Mouse (Mus musculus): ENCODE results near the gene Dpf1. TPM values are rescaled to one million over a fixed set of nuclear protein-coding genes. Genes with fewer than 3 reads are reported as not detected.

The Dpf1 gene
- polyA plus RNA-seq, 1 experiment from 2014 or later, result 160 TPM

DNA sequence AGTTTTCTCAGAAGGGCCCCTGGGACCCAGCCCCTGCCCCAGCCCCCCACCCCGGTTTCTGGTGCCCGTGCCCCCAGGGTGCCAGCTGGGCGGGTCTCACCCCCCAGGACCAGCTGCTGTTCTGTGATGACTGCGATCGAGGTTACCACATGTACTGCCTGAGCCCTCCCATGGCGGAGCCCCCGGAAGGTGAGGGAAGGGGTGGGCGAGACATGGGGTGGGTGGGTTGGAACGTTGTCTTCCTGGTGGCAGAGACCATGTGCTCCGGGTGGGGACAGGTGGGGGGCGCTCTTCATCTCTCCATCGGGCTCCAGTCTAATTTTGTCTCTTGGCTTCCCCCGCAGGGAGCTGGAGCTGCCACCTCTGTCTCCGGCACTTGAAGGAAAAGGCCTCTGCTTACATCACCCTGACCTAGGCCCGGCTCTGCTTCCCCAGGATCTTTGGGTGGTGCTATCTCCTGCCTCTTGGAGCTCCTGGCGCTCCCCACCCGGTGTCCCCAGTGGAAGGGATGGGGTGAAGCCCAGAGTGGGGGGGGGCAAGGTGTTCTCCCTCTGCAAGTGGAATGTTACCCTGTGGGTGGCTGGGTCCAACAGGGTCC lies 12.5 kb downstream of the Dpf1 start:
- H3K4me2 ChIP-seq (replicated peaks), result no peak overlapping the region
- peak overlapping the region; percentile 95 for H3K27ac ChIP-seq
- no peak for DNase-seq (ENCODE audit: low spot score)
- H3K4me1 ChIP-seq (replicated peaks; ENCODE audit: control insufficient read depth, insufficient read depth, low read length), result peaks cover 85% of the 10 kb centered on the region
- H3K27me3 ChIP-seq (ENCODE audit: control insufficient read depth, insufficient read depth, low read length), result no peaks in the 10 kb centered on the region
- H3K4me3 ChIP-seq (replicated peaks; ENCODE audit: low read length), result no peak overlapping the region
- no peak for ATAC-seq (ENCODE audit: low FRiP score)
- H3K9ac ChIP-seq, result peak overlapping the region; percentile 53
- no peaks in the 10 kb centered on the region for H3K9me3 ChIP-seq (ENCODE audit: control insufficient read depth, low read length)
- peaks cover 38% of the 10 kb centered on the region for H3K36me3 ChIP-seq (replicated peaks; ENCODE audit: control insufficient read depth, insufficient read depth)
- WGBS, result 45% methylated on average over 17 of the region's 17 CpGs

DNA sequence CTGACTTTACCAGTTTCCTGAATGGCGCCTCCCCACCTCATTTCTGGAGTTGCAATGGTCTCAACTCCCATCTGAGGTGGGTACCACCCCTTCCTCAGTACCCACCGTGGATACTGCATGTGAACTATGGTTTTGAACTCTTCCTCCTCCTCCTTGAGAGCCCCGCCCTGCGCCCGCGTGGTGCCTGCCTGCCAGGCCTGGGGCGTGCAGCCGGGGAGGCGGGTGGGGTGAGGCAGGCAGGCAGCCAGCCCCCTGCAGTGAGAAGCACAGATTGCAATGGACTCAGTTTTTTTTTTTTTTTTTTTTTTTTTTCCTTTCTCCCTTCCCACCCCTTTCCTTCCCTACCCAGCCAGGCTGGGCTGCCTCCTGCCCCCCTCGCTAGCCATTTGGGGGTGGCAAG lies 13.2 kb downstream of the Dpf1 start:
- DNase-seq (ENCODE audit: low spot score), result peak; percentile 55
- Histone ChIP-seq H3K9ac (peak overlapping the region; percentile 53), H3K36me3 (replicated peaks; ENCODE audit: control insufficient read depth, insufficient read depth) (peaks cover 30% of the 10 kb centered on the region), H3K4me3 (replicated peaks; ENCODE audit: low read length) (no peak overlapping the region), H3K4me1 (replicated peaks; ENCODE audit: control insufficient read depth, insufficient read depth, low read length) (peaks cover 91% of the 10 kb centered on the region), H3K27me3 (ENCODE audit: control insufficient read depth, insufficient read depth, low read length) (no peaks in the 10 kb centered on the region), H3K27ac (peak overlapping the region; percentile 95), H3K4me2 (replicated peaks) (peak overlapping the region; percentile 42), H3K9me3 (ENCODE audit: control insufficient read depth, low read length) (no peaks in the 10 kb centered on the region)
- WGBS, result 2% methylated on average over 10 of the region's 10 CpGs
- ATAC-seq (ENCODE audit: low FRiP score), result peak; percentile 26

DNA sequence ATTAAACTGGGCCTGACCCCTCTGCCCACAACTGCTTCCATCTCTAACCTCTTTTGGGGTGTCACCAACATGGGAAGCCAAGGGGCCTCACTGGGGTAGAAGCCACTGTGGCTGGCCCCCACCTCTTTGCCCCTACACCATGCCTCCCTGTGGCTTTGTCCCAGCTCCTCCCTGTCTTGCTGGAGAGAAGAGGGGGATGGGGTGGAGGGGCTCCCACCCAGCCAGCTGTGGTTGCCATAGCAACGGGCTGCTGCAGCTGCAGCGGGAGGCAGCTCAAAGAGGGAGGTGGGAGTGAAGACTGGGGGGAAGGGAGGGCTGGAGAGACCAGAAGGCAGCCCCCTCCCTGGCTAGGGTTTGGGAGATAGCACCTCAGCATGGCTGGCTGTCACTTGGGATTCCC lies 13.8 kb downstream of the Dpf1 start:
- Histone ChIP-seq H3K9me3 (ENCODE audit: control insufficient read depth, low read length) (no peaks in the 10 kb centered on the region), H3K4me1 (replicated peaks; ENCODE audit: control insufficient read depth, insufficient read depth, low read length) (peaks cover 90% of the 10 kb centered on the region), H3K27ac (peak overlapping the region; percentile 95), H3K4me3 (replicated peaks; ENCODE audit: low read length) (no peak overlapping the region), H3K36me3 (replicated peaks; ENCODE audit: control insufficient read depth, insufficient read depth) (peaks cover 26% of the 10 kb centered on the region), H3K9ac (peak overlapping the region; percentile 53), H3K4me2 (replicated peaks) (peak overlapping the region; percentile 42), H3K27me3 (ENCODE audit: control insufficient read depth, insufficient read depth, low read length) (no peaks in the 10 kb centered on the region)
- WGBS, result 4% methylated on average over 2 of the region's 2 CpGs
- DNase-seq (ENCODE audit: low spot score) (peak; percentile 84), ATAC-seq (ENCODE audit: low FRiP score) (peak; percentile 57)

DNA sequence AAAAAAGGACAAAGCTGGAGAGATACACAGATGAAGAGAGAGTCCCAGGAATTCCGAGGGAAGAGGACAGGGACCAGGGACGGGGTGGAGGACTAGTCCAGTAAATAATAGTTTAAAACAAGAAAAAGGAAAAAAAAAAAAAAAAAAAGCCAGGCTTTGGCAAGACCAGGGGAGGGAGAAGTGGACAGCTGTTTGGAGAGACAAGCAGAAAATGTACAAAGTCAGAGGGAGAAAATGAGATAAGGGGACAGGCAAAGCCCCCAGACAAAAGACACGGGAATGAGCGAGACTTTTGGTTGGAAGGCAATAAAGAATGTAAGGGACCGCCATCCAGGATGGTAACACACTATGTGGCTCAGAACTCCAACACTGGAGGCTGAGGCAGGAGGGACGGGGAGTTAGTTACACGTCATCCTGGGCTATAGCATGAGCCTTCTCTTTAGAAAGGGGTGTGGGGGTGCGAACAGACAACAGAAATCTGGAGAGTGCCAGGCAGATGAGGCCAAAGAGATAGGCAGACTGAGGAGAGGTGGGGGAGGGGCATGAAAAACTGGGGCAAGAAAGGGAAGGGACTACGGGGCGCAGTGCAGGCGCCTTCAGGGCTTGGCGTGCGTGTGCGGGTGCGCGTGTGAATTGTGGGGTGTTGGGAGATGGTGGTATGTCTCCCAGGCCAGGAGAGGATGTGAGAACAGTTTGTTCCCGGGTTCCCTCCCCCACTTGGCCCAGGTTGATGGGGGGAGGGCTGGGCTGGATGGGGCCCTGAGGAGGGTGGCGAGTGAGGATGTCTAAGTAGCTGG lies 14.6 kb downstream of the Dpf1 start:
- ATAC-seq (ENCODE audit: low FRiP score), result peak; percentile 5; the same call in 1 of the 2 replicates
- Histone ChIP-seq H3K9ac (peak overlapping the region; percentile 30; the same call in 1 of the 2 replicates), H3K27me3 (ENCODE audit: control insufficient read depth, insufficient read depth, low read length) (no peaks in the 10 kb centered on the region), H3K4me1 (replicated peaks; ENCODE audit: control insufficient read depth, insufficient read depth, low read length) (peaks cover 83% of the 10 kb centered on the region), H3K4me2 (replicated peaks) (peak overlapping the region; percentile 42), H3K4me3 (replicated peaks; ENCODE audit: low read length) (peak overlapping the region; percentile 5), H3K36me3 (replicated peaks; ENCODE audit: control insufficient read depth, insufficient read depth) (peaks cover 25% of the 10 kb centered on the region), H3K9me3 (ENCODE audit: control insufficient read depth, low read length) (no peaks in the 10 kb centered on the region), H3K27ac (peak overlapping the region; percentile 95)
- DNase-seq (ENCODE audit: low spot score), result peak; percentile 47
- 3% methylated on average over 17 of the region's 18 CpGs for WGBS

DNA sequence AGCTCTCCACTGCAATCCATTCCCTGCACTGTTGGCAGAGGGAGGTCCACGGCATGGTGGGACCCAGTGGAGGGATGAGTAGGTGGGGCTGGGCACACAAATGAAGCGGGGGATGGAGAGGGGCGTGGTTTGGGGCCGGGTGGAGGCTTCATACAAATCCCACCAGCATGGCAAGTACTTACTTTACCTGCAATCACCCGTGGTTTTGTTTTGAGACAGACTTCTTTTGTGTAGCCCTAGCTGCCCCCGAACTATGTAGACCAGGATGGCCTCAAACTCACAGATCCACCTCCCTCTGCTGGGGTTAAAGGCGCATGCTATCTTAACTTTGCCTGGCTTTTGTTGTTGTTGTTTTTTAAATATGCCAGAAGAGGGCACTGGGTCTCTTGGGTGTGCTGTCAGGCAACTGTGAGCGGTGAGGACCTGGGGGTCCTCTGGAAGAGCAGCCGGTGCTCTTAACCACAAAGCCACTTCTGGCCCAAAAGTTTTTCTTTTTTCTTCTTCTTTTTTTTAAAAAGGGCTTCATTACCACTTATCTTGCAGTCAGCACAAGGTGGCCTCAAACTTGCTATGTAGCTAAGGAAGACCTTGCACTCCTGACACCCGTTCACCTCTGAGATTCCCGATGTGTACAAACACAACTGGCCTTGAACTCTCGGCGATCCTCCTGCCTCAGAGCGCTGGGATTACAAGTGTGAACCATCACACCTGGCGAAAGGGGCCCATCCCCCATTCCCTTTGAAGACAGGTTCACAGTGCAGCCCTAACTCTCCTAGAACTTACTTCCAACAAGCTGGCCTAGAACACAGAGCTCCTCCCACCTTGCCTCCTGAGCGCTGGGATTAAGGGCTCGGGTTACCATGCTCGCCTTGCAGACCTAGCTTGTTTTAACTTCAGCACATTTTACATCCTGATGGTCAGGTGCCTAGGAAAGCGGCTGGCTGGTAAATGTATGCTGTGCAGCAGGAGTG lies 15.9 kb downstream of the Dpf1 start:
- H3K4me3 ChIP-seq (replicated peaks; ENCODE audit: low read length), result 0 out of 2 replicates have a peak overlapping the region, but pooled peaks have one; percentile 5
- 11% methylated on average over 19 of the region's 19 CpGs for WGBS

DNA sequence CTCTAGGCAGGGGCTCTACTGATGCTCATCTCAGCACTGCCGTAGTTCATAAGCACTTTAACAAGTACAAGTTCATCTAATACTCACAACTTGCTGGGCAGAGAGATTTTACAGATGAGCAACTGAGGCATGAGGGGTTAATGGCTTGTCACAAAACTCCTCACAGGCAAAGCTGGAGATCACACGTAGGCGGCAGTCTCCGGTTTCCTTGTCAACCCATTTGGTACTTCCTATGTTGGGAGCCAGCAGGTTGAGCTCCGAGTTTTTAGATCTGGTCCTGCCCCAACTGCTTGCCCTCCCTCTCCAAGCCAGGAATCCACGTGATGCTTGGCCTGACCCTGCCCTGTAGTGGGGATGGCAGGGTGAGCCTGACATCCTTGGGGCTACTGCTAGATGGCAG lies 23.3 kb downstream of the Dpf1 start:
- Histone ChIP-seq H3K4me2 (replicated peaks) (no peak overlapping the region), H3K9me3 (ENCODE audit: control insufficient read depth, low read length) (no peaks in the 10 kb centered on the region), H3K27me3 (ENCODE audit: control insufficient read depth, insufficient read depth, low read length) (no peaks in the 10 kb centered on the region), H3K4me3 (replicated peaks; ENCODE audit: low read length) (no peak overlapping the region), H3K9ac (no peak overlapping the region), H3K36me3 (replicated peaks; ENCODE audit: control insufficient read depth, insufficient read depth) (peaks cover 73% of the 10 kb centered on the region), H3K4me1 (replicated peaks; ENCODE audit: control insufficient read depth, insufficient read depth, low read length) (no peaks in the 10 kb centered on the region), H3K27ac (no peak overlapping the region)
- 87% methylated on average over 6 of the region's 6 CpGs for WGBS
- ATAC-seq (ENCODE audit: low FRiP score) (no peak), DNase-seq (ENCODE audit: low spot score) (no peak)

More for the DNA sequence above, 15.9 kb downstream of the Dpf1 start:
- H3K9ac ChIP-seq, result peak overlapping the region; percentile 38
- peak overlapping the region; percentile 42 for H3K4me2 ChIP-seq (replicated peaks)
- H3K36me3 ChIP-seq (replicated peaks; ENCODE audit: control insufficient read depth, insufficient read depth), result peaks cover 26% of the 10 kb centered on the region
- ATAC-seq (ENCODE audit: low FRiP score) (no peak), DNase-seq (ENCODE audit: low spot score) (peak; percentile 38)
- H3K9me3 ChIP-seq (ENCODE audit: control insufficient read depth, low read length), result no peaks in the 10 kb centered on the region
- H3K27me3 ChIP-seq (ENCODE audit: control insufficient read depth, insufficient read depth, low read length), result no peaks in the 10 kb centered on the region
- H3K27ac ChIP-seq, result peak overlapping the region; percentile 95
- peaks cover 70% of the 10 kb centered on the region for H3K4me1 ChIP-seq (replicated peaks; ENCODE audit: control insufficient read depth, insufficient read depth, low read length)

DNA sequence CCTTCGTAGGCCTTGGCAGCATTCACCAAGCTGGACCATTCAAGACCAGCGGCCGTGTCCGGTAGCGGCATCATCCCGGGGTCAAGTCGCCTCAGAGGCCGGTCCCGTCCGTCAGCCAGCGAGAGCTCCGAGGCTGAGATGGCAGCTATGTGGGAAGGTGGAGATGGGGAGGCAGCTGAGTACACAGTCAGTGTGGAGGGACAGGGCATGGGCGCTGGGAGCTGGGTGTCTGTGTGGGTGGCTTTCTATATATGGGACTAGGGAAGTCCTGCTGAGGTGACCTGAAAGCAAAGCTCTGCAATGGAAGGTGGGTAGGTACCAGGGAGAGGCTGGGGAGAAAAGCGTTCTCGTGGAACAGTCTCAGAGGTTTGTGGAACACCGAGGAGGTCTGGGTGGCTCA lies 25.2 kb downstream of the Dpf1 start:
- no peak overlapping the region for H3K4me2 ChIP-seq (replicated peaks)
- no peak for ATAC-seq (ENCODE audit: low FRiP score)
- no peak overlapping the region for H3K27ac ChIP-seq
- 85% methylated on average over 16 of the region's 16 CpGs for WGBS
- H3K36me3 ChIP-seq (replicated peaks; ENCODE audit: control insufficient read depth, insufficient read depth), result peaks cover 64% of the 10 kb centered on the region
- H3K4me1 ChIP-seq (replicated peaks; ENCODE audit: control insufficient read depth, insufficient read depth, low read length), result no peaks in the 10 kb centered on the region
- no peaks in the 10 kb centered on the region for H3K27me3 ChIP-seq (ENCODE audit: control insufficient read depth, insufficient read depth, low read length)
- H3K9me3 ChIP-seq (ENCODE audit: control insufficient read depth, low read length), result no peaks in the 10 kb centered on the region
- no peak for DNase-seq (ENCODE audit: low spot score)
- H3K9ac ChIP-seq, result no peak overlapping the region
- H3K4me3 ChIP-seq (replicated peaks; ENCODE audit: low read length), result no peak overlapping the region

DNA sequence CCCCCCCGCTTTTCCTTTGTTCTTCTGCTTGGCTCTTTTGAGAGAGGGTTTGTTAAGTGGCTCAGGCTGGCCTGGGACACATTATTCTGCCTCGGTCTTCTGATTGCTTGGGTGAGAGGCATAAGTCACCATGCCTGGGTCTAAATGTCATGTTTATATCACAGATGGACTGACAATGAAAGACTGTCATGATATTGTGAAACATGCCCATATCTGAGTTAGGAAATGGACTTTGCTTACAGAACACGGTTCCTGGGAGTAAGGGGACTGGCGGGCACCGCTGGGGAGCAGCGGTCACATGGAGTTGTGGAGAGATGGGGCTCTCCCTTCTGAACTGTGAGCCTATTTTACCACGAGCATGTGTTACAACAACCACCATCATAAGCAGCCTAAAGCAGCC lies 30.4 kb downstream of the Dpf1 start:
- no peaks in the 10 kb centered on the region for H3K27me3 ChIP-seq (ENCODE audit: control insufficient read depth, insufficient read depth, low read length)
- no peak overlapping the region for H3K9ac ChIP-seq
- DNase-seq (ENCODE audit: low spot score) (no peak), ATAC-seq (ENCODE audit: low FRiP score) (no peak)
- H3K4me3 ChIP-seq (replicated peaks; ENCODE audit: low read length), result no peak overlapping the region
- WGBS, result 63% methylated on average over 6 of the region's 7 CpGs
- peaks cover 46% of the 10 kb centered on the region for H3K36me3 ChIP-seq (replicated peaks; ENCODE audit: control insufficient read depth, insufficient read depth)
- H3K4me1 ChIP-seq (replicated peaks; ENCODE audit: control insufficient read depth, insufficient read depth, low read length), result no peaks in the 10 kb centered on the region
- no peaks in the 10 kb centered on the region for H3K9me3 ChIP-seq (ENCODE audit: control insufficient read depth, low read length)
- H3K4me2 ChIP-seq (replicated peaks), result no peak overlapping the region
- no peak overlapping the region; the same call in 1 of the 2 replicates for H3K27ac ChIP-seq

DNA sequence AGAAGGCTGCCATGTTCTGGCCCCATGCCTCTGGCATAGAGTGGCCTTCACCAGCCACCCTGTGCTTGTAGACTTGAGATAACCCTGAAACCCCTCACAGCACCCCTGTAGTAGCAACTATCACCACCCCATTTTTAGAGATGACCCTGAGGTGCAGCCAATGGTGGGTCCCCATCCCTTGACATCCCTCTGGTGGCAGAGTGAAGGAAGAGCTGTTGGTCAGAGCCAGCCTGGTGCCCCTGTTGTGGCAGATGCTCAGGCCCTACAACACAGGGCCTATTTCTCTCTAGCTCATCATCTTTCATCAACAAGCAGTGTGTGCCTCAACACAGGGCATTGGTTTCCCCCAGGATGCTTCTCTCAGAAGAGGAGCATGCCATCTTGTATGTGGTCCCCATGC lies 31.5 kb downstream of the Dpf1 start:
- no peak overlapping the region for H3K9ac ChIP-seq
- H3K27me3 ChIP-seq (ENCODE audit: control insufficient read depth, insufficient read depth, low read length), result no peaks in the 10 kb centered on the region

More for the DNA sequence above, 31.5 kb downstream of the Dpf1 start:
- Histone ChIP-seq H3K9me3 (ENCODE audit: control insufficient read depth, low read length) (no peaks in the 10 kb centered on the region), H3K4me2 (replicated peaks) (no peak overlapping the region), H3K36me3 (replicated peaks; ENCODE audit: control insufficient read depth, insufficient read depth) (peaks cover 39% of the 10 kb centered on the region), H3K4me3 (replicated peaks; ENCODE audit: low read length) (no peak overlapping the region), H3K27ac (no peak overlapping the region), H3K4me1 (replicated peaks; ENCODE audit: control insufficient read depth, insufficient read depth, low read length) (no peaks in the 10 kb centered on the region)
- no peak for ATAC-seq (ENCODE audit: low FRiP score)
- DNase-seq (ENCODE audit: low spot score), result no peak
